ENCODE assay signal across 8 mouse cellular contexts in the genomic region with DNA sequence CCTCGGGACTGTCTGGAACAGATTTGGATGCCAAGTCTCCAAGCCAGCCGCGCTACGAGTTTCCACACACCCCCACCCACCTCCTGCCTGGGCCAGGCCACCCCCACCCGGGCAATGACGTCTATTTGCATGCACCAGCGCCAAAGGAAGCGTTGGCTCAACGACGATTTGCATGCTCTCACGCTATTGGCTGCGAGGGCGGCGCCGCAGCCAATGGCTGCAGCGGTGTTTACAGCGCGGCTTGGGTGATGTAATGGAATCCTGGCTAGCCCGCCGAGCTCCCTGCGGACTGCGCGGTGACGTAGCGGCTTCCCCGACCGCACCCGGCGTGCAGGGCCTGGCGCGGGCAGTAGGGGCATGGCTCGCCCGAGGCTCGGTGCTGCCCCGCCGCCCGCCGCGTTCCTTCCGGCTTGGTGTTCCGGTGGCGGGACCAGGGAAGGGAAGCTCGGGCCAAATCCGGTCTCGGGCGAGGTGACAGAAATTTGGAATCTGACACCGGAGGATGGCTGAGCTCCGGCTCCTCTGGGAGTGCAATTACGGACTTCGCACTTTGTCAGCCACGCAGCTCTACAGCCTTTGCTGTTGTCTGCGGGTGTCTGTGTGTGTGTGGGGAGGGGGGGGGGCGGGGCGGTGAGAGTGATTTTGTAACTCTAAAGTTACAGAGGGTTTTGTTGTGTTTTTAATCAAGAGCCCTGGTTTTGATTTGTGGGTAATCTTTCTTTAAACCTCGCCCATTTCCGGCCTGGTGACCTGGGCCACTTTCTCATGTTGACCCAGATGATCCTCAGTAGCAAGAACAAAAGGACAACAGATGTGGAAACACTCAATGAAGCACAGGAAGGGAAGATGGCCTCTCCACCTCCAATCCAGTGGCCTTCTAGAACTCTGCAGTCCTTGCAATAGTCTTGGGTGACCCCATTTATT. TPM values are rescaled to one million over a fixed set of nuclear protein-coding genes. Genes with fewer than 3 reads are reported as not detected.
DNase-seq lines count a peak whose midpoint lies in the region; ATAC-seq and TF ChIP-seq lines count a peak whose summit lies in the region.

No protein-coding gene starts in this region.

- DNase-seq in MEL-GATA-1-ER (ENCODE audit: extremely low read depth, low read depth), result peak; percentile 98
- DNase-seq in cerebellum, adult 9-10 months, result peak; percentile 95
- peak; percentile 95 for DNase-seq in hindbrain, embryonic 10.5 days (ENCODE audit: low spot score)
- peak; percentile 98 for DNase-seq in layer of hippocampus, adult 9-11 months
- DNase-seq in lung, postnatal 0 days (ENCODE audit: low spot score), result peak; percentile 99
- peak; percentile 89 for DNase-seq in ovary, postnatal 14 days (ENCODE audit: low spot score)
- DNase-seq in thymus, postnatal 14 days, result peak; percentile 97

- 2% methylated on average over 56 of the region's 56 CpGs for WGBS in hindbrain, embryonic 10.5 days
- WGBS in lung, postnatal 0 days, result 2% methylated on average over 54 of the region's 56 CpGs

- ATAC-seq in frontal cortex, adult (ENCODE audit: low TSS enrichment), result peak; percentile 95
- peak; percentile 98 for ATAC-seq in lung, postnatal 0 days

- peaks cover 30% of the 10 kb centered on the region for H3K4me1 ChIP-seq in hindbrain, embryonic 10.5 days (replicated peaks)
- H3K4me1 ChIP-seq in lung, postnatal 0 days (ENCODE audit: insufficient read depth, low read depth, low read length), result peaks cover 11% of the 10 kb centered on the region; the same call in 1 of the 2 replicates

- peak overlapping the region; percentile 49 for H3K4me2 ChIP-seq in lung, postnatal 0 days (replicated peaks; ENCODE audit: low read depth, low read length)

- TF ChIP-seq EP300 in lung, postnatal 0 days (IDR thresholded peaks at IDR 0.05), result peak; percentile 39; the same call in 1 of the 2 replicates

- H3K27me3 ChIP-seq in hindbrain, embryonic 10.5 days (ENCODE audit: insufficient read depth, poor library complexity, severe bottlenecking), result 0 out of 2 replicates have a peak, but pooled peaks cover 9% of the 10 kb centered on the region
- H3K27me3 ChIP-seq in lung, postnatal 0 days (replicated peaks; ENCODE audit: insufficient read depth, low read length), result no peaks in the 10 kb centered on the region

- no peak overlapping the region for H3K9ac ChIP-seq in lung, postnatal 0 days (replicated peaks; ENCODE audit: low read depth)

- peak; percentile 66 for TF ChIP-seq CTCF in lung, postnatal 0 days (IDR thresholded peaks at IDR 0.05)

- no peaks in the 10 kb centered on the region for H3K9me3 ChIP-seq in hindbrain, embryonic 10.5 days
- H3K9me3 ChIP-seq in lung, postnatal 0 days (ENCODE audit: low read length), result no peaks in the 10 kb centered on the region

- peak overlapping the region; percentile 94 for H3K27ac ChIP-seq in hindbrain, embryonic 10.5 days
- peak overlapping the region; percentile 93 for H3K27ac ChIP-seq in lung, postnatal 0 days (ENCODE audit: low read length)

- H3K4me3 ChIP-seq in hindbrain, embryonic 10.5 days, result peak overlapping the region; percentile 56
- peak overlapping the region; percentile 20 for H3K4me3 ChIP-seq in lung, postnatal 0 days (ENCODE audit: low read depth, low read length)

- no peaks in the 10 kb centered on the region for H3K36me3 ChIP-seq in hindbrain, embryonic 10.5 days
- no peaks in the 10 kb centered on the region for H3K36me3 ChIP-seq in lung, postnatal 0 days (ENCODE audit: insufficient read depth, low read length)

RNA-seq across cellular contexts. Expression of a gene that starts 7.6 kb away (rescaled TPM):
- polyA plus RNA-seq in hindbrain, embryonic 10.5 days (2016; fragmentation: Nextera tagmentation; extraction: Ambion mirVana), result 4.8 and 5.1 TPM in 2 replicates
- 7.8 and 11.8 TPM in 2 replicates for polyA plus RNA-seq in lung, postnatal 0 days (2015; fragmentation: Nextera tagmentation; extraction: Ambion mirVana)

RNA-seq across cellular contexts. Expression of a gene that starts 22.5 kb away (rescaled TPM):
- 5.5 and 5.8 TPM in 2 replicates for polyA plus RNA-seq in hindbrain, embryonic 10.5 days (2016; fragmentation: Nextera tagmentation; extraction: Ambion mirVana)
- 8.2 and 8.6 TPM in 2 replicates for polyA plus RNA-seq in lung, postnatal 0 days (2015; fragmentation: Nextera tagmentation; extraction: Ambion mirVana)

RNA-seq across cellular contexts. Expression of a gene that starts 37.6 kb away (rescaled TPM):
- 79.0 and 82.1 TPM in 2 replicates for polyA plus RNA-seq in hindbrain, embryonic 10.5 days (2016; fragmentation: Nextera tagmentation; extraction: Ambion mirVana)
- polyA plus RNA-seq in lung, postnatal 0 days (2015; fragmentation: Nextera tagmentation; extraction: Ambion mirVana), result 73.1 and 74.2 TPM in 2 replicates

RNA-seq across cellular contexts. Expression of a gene that starts 46.5 kb away (rescaled TPM):
- polyA plus RNA-seq in hindbrain, embryonic 10.5 days (2016; fragmentation: Nextera tagmentation; extraction: Ambion mirVana), result 0.27 and 0.39 TPM in 2 replicates
- 74.9 and 82.4 TPM in 2 replicates for polyA plus RNA-seq in lung, postnatal 0 days (2015; fragmentation: Nextera tagmentation; extraction: Ambion mirVana)

Comparison
In these comparisons a context has a peak if more than half of its experiments do, and no peak if none do; other contexts are left out.
1. Peak in every context shown above with its lines: DNase-seq, ATAC-seq, H3K4me3 ChIP-seq and H3K27ac ChIP-seq.